Mouse (Mus musculus) CH12.LX (cell line): Measurements from ENCODE around the gene Hipk2. TPM values are rescaled to one million over a fixed set of nuclear protein-coding genes. Genes with fewer than 3 reads are reported as not detected.

Experiments
- DNase-seq: peaks from one replicate; pipeline ENCODE4 v3.0.0-alpha.2; 2013; ENCODE audit errors: extremely low read depth
- H3K27ac ChIP-seq: 2 replicates; pipeline ENCODE4 v1.5.1; 2012; ENCODE audit warnings: low read depth, mild to moderate bottlenecking, control low read depth, moderate library complexity; ENCODE audit not compliant: insufficient read depth
- H3K27me3 ChIP-seq: replicated peaks from 2 replicates; pipeline ENCODE3; 2012; ENCODE audit warnings: inconsistent platforms
- H3K36me3 ChIP-seq, 2 experiments: replicated peaks in 1 of 2; 2 replicates each; pipeline versions ENCODE3 to v1.6.1; 2012; ENCODE audit warnings: inconsistent platforms in 1 of 2, low read length in 1 of 2, mild to moderate bottlenecking in 1 of 2, mixed read lengths in 1 of 2, moderate library complexity in 1 of 2; ENCODE audit not compliant: control insufficient read depth in 1 of 2, insufficient read depth in 1 of 2
- H3K4me1 ChIP-seq, 2 experiments: 2 replicates each; pipeline ENCODE4 v1.6.1; 2012; ENCODE audit warnings: inconsistent platforms in 1 of 2, moderate library complexity in 1 of 2; ENCODE audit not compliant: insufficient read depth in 2 of 2, control insufficient read depth in 1 of 2
- H3K4me2 ChIP-seq: 2 replicates; pipeline ENCODE4 v1.6.1; 2012; ENCODE audit warnings: low read depth, mild to moderate bottlenecking, control low read depth; ENCODE audit not compliant: poor library complexity, insufficient read depth, severe bottlenecking
- H3K4me3 ChIP-seq, 3 experiments: fragments of 150-350 bp in 1 of 3; sonication (generic) in 1 of 3; replicated peaks in 1 of 3; 2 replicates each; pipeline versions ENCODE3 to v1.5.1; 2011 to 2012; ENCODE audit warnings: low read depth in 2 of 3, low read length in 2 of 3, mild to moderate bottlenecking in 2 of 3, moderate library complexity in 2 of 3, control low read depth in 1 of 3, improper control_type of control experiment in 1 of 3, inconsistent platforms in 1 of 3, mixed read lengths in 1 of 3; ENCODE audit not compliant: poor library complexity in 1 of 3
- H3K79me2 ChIP-seq: replicated peaks from 2 replicates; pipeline ENCODE4 v1.6.1; 2012; ENCODE audit warnings: mild to moderate bottlenecking, moderate library complexity; ENCODE audit not compliant: control insufficient read depth, poor library complexity, insufficient read depth, severe bottlenecking; ENCODE audit errors: extremely low read depth
- H3K9ac ChIP-seq: 2 replicates; pipeline ENCODE4 v1.6.1; 2012; ENCODE audit warnings: low read depth, mild to moderate bottlenecking, control low read depth, moderate library complexity; ENCODE audit not compliant: insufficient read depth
- H3K9me3 ChIP-seq: replicated peaks from 2 replicates; pipeline ENCODE3; 2012; ENCODE audit warnings: low read length, inconsistent platforms, mixed read lengths
- BHLHE40 ChIP-seq: IDR thresholded peaks from 2 replicates; pipeline ENCODE4 v1.6.1; 2011; ENCODE audit warnings: mild to moderate bottlenecking, low read depth, low read length, improper control_type of control experiment
- CHD1 ChIP-seq: IDR thresholded peaks from 2 replicates; pipeline ENCODE4 v1.6.1; 2012; ENCODE audit warnings: low read depth, low read length, improper control_type of control experiment, inconsistent platforms
- CHD2 ChIP-seq: IDR thresholded peaks from 2 replicates; pipeline ENCODE4 v1.6.1; 2011; ENCODE audit warnings: low read length, improper control_type of control experiment
- E2F4 ChIP-seq: IDR thresholded peaks from 2 replicates; pipeline ENCODE4 v1.6.1; 2011; ENCODE audit warnings: low read depth, low read length, improper control_type of control experiment; ENCODE audit not compliant: insufficient replicate concordance
- ELF1 ChIP-seq: IDR thresholded peaks from 2 replicates; pipeline ENCODE4 v1.6.1; 2014; ENCODE audit warnings: low read depth, mild to moderate bottlenecking, inconsistent platforms, low read length, improper control_type of control experiment
- KAT2A ChIP-seq: IDR thresholded peaks from 2 replicates; pipeline ENCODE4 v1.6.1; 2012; ENCODE audit warnings: low read length, improper control_type of control experiment, inconsistent platforms; ENCODE audit not compliant: insufficient replicate concordance
- MAFK ChIP-seq: IDR thresholded peaks from 2 replicates; pipeline ENCODE4 v1.6.1; 2011; ENCODE audit warnings: low read length, improper control_type of control experiment; ENCODE audit not compliant: insufficient replicate concordance
- MAZ ChIP-seq: IDR thresholded peaks from 2 replicates; pipeline ENCODE4 v1.6.1; 2012; ENCODE audit warnings: low read depth, mild to moderate bottlenecking, inconsistent platforms, low read length, improper control_type of control experiment, moderate library complexity
- MEF2A ChIP-seq: IDR thresholded peaks from 2 replicates; pipeline ENCODE4 v1.6.1; 2014; ENCODE audit warnings: low read depth, mild to moderate bottlenecking, inconsistent platforms, low read length, improper control_type of control experiment, borderline replicate concordance
- MXI1 ChIP-seq: IDR thresholded peaks from 2 replicates; pipeline ENCODE4 v1.6.1; 2011; ENCODE audit warnings: mild to moderate bottlenecking, low read depth, low read length, improper control_type of control experiment
- NELFE ChIP-seq: IDR thresholded peaks from 2 replicates; pipeline ENCODE4 v1.6.1; 2011; ENCODE audit warnings: low read depth, low read length, improper control_type of control experiment
- NRF1 ChIP-seq: IDR thresholded peaks from 2 replicates; pipeline ENCODE4 v1.6.1; 2014; ENCODE audit warnings: low read depth, mild to moderate bottlenecking, inconsistent platforms, low read length, improper control_type of control experiment, moderate library complexity
- PAX5 ChIP-seq: IDR thresholded peaks from 2 replicates; pipeline ENCODE4 v1.6.1; 2012; ENCODE audit warnings: low read length, inconsistent platforms, mixed read lengths
- SMC3 ChIP-seq: IDR thresholded peaks from 2 replicates; pipeline ENCODE4 v1.6.1; 2011; ENCODE audit warnings: low read depth, low read length, improper control_type of control experiment
- TCF12 ChIP-seq: IDR thresholded peaks from 2 replicates; pipeline ENCODE4 v1.6.1; 2014; ENCODE audit warnings: low read depth, mild to moderate bottlenecking, inconsistent platforms, low read length, improper control_type of control experiment
- USF1 ChIP-seq: IDR thresholded peaks from 2 replicates; pipeline ENCODE4 v1.6.1; 2014; ENCODE audit warnings: low read depth, mild to moderate bottlenecking, inconsistent platforms, low read length, improper control_type of control experiment
- USF2 ChIP-seq: conservative IDR thresholded peaks from 2 replicates; pipeline ENCODE4 v1.6.1; 2011; ENCODE audit warnings: low read depth, low read length, improper control_type of control experiment
- ZC3H11A ChIP-seq: IDR thresholded peaks from 2 replicates; pipeline ENCODE4 v1.6.1; 2012; ENCODE audit warnings: low read depth, mild to moderate bottlenecking, inconsistent platforms, low read length, improper control_type of control experiment
- ZMIZ1 ChIP-seq: IDR thresholded peaks from 2 replicates; pipeline ENCODE4 v1.6.1; 2012; ENCODE audit warnings: low read depth, mild to moderate bottlenecking, inconsistent platforms, low read length, improper control_type of control experiment
- dilution Hi-C: fragments of 300-500 bp; cut with MboI; formaldehyde crosslinking; loops from 2 replicates; pipeline ENCODE4 v1.14.3; 2020; ENCODE audit warnings: low sequenced_read_pairs; ENCODE audit not compliant: extremely low pct_unique_long_range_greater_than_20kb, extremely low pct_ligation_motif_present
- in situ Hi-C: fragments of 300-500 bp; cut with MboI; formaldehyde crosslinking; loops from 3 replicates; pipeline ENCODE4 v1.14.3; 2019; ENCODE audit warnings: low sequenced_read_pairs, low pct_ligation_motif_present, low pct_unique_long_range_greater_than_20kb, mixed read lengths
- polyA plus RNA-seq: library from polyadenylated mRNA; unstranded; fragments of >175 nt; gene quantifications from 2 replicates; pipeline ENCODE4 v1.2.1, GENCODE M21; 2012; ENCODE audit warnings: low read depth; ENCODE audit not compliant: insufficient read length
- total RNA-seq, 2 experiments: library from RNA; depleted of rRNA; stranded (reverse); fragments of 300-350 nt in 1 of 2; fragments of >200 nt in 1 of 2; gene quantifications; 2 replicates each; pipeline ENCODE4 v1.2.3; 2012 to 2014

Gene Hipk2
- total and polyA plus RNA-seq, 3 experiments: 1.6 to 5.3 (median 2.6) TPM

- dilution Hi-C loops (no loop called here), in situ Hi-C loops (no loop called here)
- H3K27ac ChIP-seq: no peak overlapping the region
- H3K4me2 ChIP-seq: no peak overlapping the region
- no peaks in the 10 kb centered on the region for H3K79me2 ChIP-seq
- H3K4me1 ChIP-seq: no peaks in the 10 kb centered on the region
- no peak for TF ChIP-seq SMC3
- no peak for TF ChIP-seq E2F4
- TF ChIP-seq USF1: no peak
- no peak for TF ChIP-seq BHLHE40
- TF ChIP-seq MAFK: no peak
- no peak for TF ChIP-seq MEF2A
- TF ChIP-seq CHD2: no peak
- TF ChIP-seq NRF1: no peak
- no peak for TF ChIP-seq CHD1
- no peak for TF ChIP-seq MXI1
- no peak for TF ChIP-seq ZMIZ1
- TF ChIP-seq KAT2A: no peak
- no peak for TF ChIP-seq ELF1
- no peak for TF ChIP-seq USF2
- no peak for TF ChIP-seq ZC3H11A
- H3K4me3 ChIP-seq: no peak overlapping the region
- DNase-seq: no peak
- no peaks in the 10 kb centered on the region for H3K9me3 ChIP-seq
- H3K27me3 ChIP-seq: no peaks in the 10 kb centered on the region
- H3K36me3 ChIP-seq: peaks cover 10 to 14% of the 10 kb centered on the region in 2 experiments
- H3K9ac ChIP-seq: no peak overlapping the region
These were observed 60.4 kb downstream of the Hipk2 start for GRCm38 (mm10) chr6:38815582-38815981.

GRCm38 (mm10) chr6:38814690-38815089, 61.3 kb downstream of the Hipk2 start:
- H3K4me1 ChIP-seq: peaks cover 0 to 3% of the 10 kb centered on the region in 2 experiments; a peak in 1 of 4 replicates

More at GRCm38 (mm10) chr6:38814690-38815089, 61.3 kb downstream of the Hipk2 start:
- in situ Hi-C loops (no loop called here), dilution Hi-C loops (no loop called here)
- Histone ChIP-seq H3K4me2 (no peak overlapping the region), H3K9me3 (no peaks in the 10 kb centered on the region), H3K9ac (no peak overlapping the region), H3K27ac (no peak overlapping the region), H3K36me3 (peaks cover 10 to 14% of the 10 kb centered on the region in 2 experiments), H3K27me3 (no peaks in the 10 kb centered on the region), H3K79me2 (no peaks in the 10 kb centered on the region), H3K4me3 (no peak overlapping the region)
- TF ChIP-seq ELF1 (no peak), MXI1 (no peak), USF2 (no peak), MEF2A (no peak), MAZ (no peak), NELFE (no peak), BHLHE40 (no peak), MAFK (no peak), TCF12 (no peak), KAT2A (no peak), PAX5 (no peak), SMC3 (no peak)
- no peak for DNase-seq
